Mouse (Mus musculus): ENCODE results near the gene Adamts1. TPM values are rescaled to one million over a fixed set of nuclear protein-coding genes. Genes with fewer than 3 reads are reported as not detected.
A peak's percentile ranks its signal among the peaks of the same experiment; 100 is the strongest.

Adamts1 gene
- polyA plus RNA-seq, 1 experiment from 2014 or later: 14.7 TPM

DNA sequence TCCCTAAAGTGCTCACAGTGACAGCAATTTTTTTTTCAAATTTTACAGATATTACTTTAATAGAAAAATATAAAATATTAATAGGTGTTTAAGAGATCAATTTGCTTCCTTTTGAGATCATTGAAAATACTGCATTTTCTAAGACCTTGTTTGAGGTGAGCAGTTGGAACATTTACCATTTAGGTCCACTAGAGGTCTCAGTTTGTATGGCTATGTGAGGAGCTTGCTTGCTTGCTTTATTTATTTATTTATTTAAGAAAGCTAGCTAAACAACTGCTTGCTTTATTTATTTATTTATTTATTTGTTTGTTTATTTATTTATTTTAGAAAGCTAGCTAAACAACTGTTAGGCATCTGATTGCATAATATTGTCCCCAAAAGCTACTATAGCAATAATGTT is 23.1 kb downstream of the Adamts1 start:
- Histone ChIP-seq H3K36me3 (ENCODE audit: control insufficient read depth, insufficient read depth, low read length) (no peaks in the 10 kb centered on the region), H3K4me1 (ENCODE audit: control insufficient read depth, insufficient read depth, low read depth, low read length) (no peaks in the 10 kb centered on the region), H3K27ac (ENCODE audit: low read depth, low read length) (no peak overlapping the region), H3K4me2 (ENCODE audit: low read length) (no peak overlapping the region), H3K9ac (ENCODE audit: low read depth, low read length) (no peak overlapping the region), H3K27me3 (replicated peaks; ENCODE audit: control insufficient read depth, insufficient read depth, low read length) (no peaks in the 10 kb centered on the region), H3K9me3 (ENCODE audit: control insufficient read depth, low read length) (no peaks in the 10 kb centered on the region), H3K4me3 (ENCODE audit: low read length) (no peak overlapping the region)
- ATAC-seq: peak; percentile 84

GRCm38 (mm10) chr16:85772272-85772671 is 30.6 kb downstream of the Adamts1 start:
- H3K9ac ChIP-seq (ENCODE audit: low read depth, low read length): no peak overlapping the region
- no peak overlapping the region for H3K4me3 ChIP-seq (ENCODE audit: low read length)
- no peak overlapping the region for H3K27ac ChIP-seq (ENCODE audit: low read depth, low read length)
- 71% methylated on average over 3 of the region's 3 CpGs for WGBS
- no peaks in the 10 kb centered on the region for H3K9me3 ChIP-seq (ENCODE audit: control insufficient read depth, low read length)
- H3K4me2 ChIP-seq (ENCODE audit: low read length): no peak overlapping the region
- peak; percentile 50 for ATAC-seq
- no peaks in the 10 kb centered on the region for H3K27me3 ChIP-seq (replicated peaks; ENCODE audit: control insufficient read depth, insufficient read depth, low read length)
- H3K36me3 ChIP-seq (ENCODE audit: control insufficient read depth, insufficient read depth, low read length): no peaks in the 10 kb centered on the region
- no peaks in the 10 kb centered on the region for H3K4me1 ChIP-seq (ENCODE audit: control insufficient read depth, insufficient read depth, low read depth, low read length)

DNA sequence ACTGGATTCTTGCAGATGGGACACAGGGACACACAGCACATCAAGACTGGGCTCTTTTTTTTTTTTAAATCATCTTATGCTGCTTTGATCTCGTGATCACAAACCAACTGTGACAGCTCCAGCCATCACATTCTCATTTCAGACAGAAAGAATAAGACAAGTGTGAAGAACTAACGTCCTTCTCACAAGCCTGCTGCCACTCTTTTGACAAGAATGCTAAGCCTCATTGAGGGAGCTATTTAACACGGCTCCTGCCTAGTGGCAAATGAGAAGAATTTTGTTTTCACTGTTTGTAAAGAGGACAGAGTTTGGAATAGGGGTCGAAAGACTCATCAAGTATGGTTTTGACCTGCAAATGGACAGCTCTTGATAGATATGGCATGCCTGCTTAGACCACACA is 35.6 kb downstream of the Adamts1 start:
- H3K27ac ChIP-seq (ENCODE audit: low read depth, low read length): no peak overlapping the region
- no peak overlapping the region for H3K9ac ChIP-seq (ENCODE audit: low read depth, low read length)
- H3K36me3 ChIP-seq (ENCODE audit: control insufficient read depth, insufficient read depth, low read length): no peaks in the 10 kb centered on the region
- ATAC-seq: no peak
- no peaks in the 10 kb centered on the region for H3K9me3 ChIP-seq (ENCODE audit: control insufficient read depth, low read length)
- H3K4me1 ChIP-seq (ENCODE audit: control insufficient read depth, insufficient read depth, low read depth, low read length): no peaks in the 10 kb centered on the region
- H3K4me3 ChIP-seq (ENCODE audit: low read length): no peak overlapping the region
- no peak overlapping the region for H3K4me2 ChIP-seq (ENCODE audit: low read length)
- WGBS: 43% methylated on average over 4 of the region's 4 CpGs
- no peaks in the 10 kb centered on the region for H3K27me3 ChIP-seq (replicated peaks; ENCODE audit: control insufficient read depth, insufficient read depth, low read length)

GRCm38 (mm10) chr16:85765697-85766096 is 37.2 kb downstream of the Adamts1 start:
- no peaks in the 10 kb centered on the region for H3K36me3 ChIP-seq (ENCODE audit: control insufficient read depth, insufficient read depth, low read length)
- H3K4me1 ChIP-seq (ENCODE audit: control insufficient read depth, insufficient read depth, low read depth, low read length): no peaks in the 10 kb centered on the region
- H3K4me3 ChIP-seq (ENCODE audit: low read length): no peak overlapping the region
- no peak overlapping the region for H3K27ac ChIP-seq (ENCODE audit: low read depth, low read length)
- ATAC-seq: no peak
- no peak overlapping the region for H3K4me2 ChIP-seq (ENCODE audit: low read length)
- 70% methylated on average over 8 of the region's 8 CpGs for WGBS
- H3K27me3 ChIP-seq (replicated peaks; ENCODE audit: control insufficient read depth, insufficient read depth, low read length): no peaks in the 10 kb centered on the region
- H3K9me3 ChIP-seq (ENCODE audit: control insufficient read depth, low read length): no peaks in the 10 kb centered on the region
- no peak overlapping the region for H3K9ac ChIP-seq (ENCODE audit: low read depth, low read length)

DNA sequence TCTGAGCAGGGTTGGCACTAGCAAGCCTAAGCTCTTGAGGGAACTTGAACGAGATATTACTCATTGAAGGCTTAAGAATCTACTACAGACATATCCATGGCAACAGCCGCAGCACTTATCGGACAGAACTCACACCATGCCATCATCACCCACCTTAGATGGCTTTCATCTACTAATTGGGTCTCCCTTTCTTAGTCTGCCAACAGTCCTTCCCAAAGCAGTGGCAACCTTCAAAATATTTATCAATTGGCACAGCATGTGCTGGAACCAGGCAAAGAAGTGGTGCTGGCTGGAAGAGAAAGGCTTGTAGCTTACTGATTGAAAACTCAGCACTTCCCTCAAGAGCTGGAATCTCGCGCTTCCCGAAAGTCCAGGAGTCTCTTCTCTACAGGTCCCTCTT is 37.7 kb downstream of the Adamts1 start:
- H3K9me3 ChIP-seq (ENCODE audit: control insufficient read depth, low read length): no peaks in the 10 kb centered on the region
- 72% methylated on average over 6 of the region's 6 CpGs for WGBS
- H3K9ac ChIP-seq (ENCODE audit: low read depth, low read length): no peak overlapping the region
- no peaks in the 10 kb centered on the region for H3K4me1 ChIP-seq (ENCODE audit: control insufficient read depth, insufficient read depth, low read depth, low read length)
- no peaks in the 10 kb centered on the region for H3K27me3 ChIP-seq (replicated peaks; ENCODE audit: control insufficient read depth, insufficient read depth, low read length)
- H3K27ac ChIP-seq (ENCODE audit: low read depth, low read length): no peak overlapping the region
- H3K36me3 ChIP-seq (ENCODE audit: control insufficient read depth, insufficient read depth, low read length): no peaks in the 10 kb centered on the region
- H3K4me3 ChIP-seq (ENCODE audit: low read length): no peak overlapping the region
- no peak for ATAC-seq
- no peak overlapping the region for H3K4me2 ChIP-seq (ENCODE audit: low read length)

DNA sequence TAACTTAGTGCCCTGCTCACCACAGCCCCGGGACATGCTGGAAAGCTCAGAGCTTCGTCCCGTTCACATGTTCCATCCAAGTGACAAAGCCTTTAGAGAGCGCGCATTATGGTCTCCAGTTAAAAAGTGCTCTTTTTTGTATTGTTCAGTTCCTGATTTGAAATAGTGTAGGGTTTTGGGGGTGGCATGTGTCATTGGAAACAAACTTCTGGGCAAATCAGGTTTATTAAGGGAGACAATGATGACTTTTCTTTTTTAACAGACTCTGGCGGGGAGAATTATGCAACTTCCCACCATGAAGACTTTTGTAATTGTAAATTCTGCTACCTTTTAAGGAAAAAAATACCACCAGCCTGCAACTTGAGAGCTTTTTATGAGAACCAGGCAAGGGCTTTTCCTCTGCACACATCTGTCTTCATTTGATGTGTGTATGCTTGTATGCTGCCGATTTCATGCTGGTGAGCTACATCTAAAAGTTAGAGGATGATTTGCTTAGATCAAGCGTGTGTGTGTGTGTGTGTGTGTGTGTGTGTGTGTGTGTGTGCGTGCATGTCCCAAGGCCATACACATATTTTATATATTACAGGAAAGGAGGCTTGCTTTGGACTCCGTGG is 40.8 kb downstream of the Adamts1 start:
- H3K9ac ChIP-seq (ENCODE audit: low read depth, low read length): no peak overlapping the region
- no peaks in the 10 kb centered on the region for H3K27me3 ChIP-seq (replicated peaks; ENCODE audit: control insufficient read depth, insufficient read depth, low read length)
- no peaks in the 10 kb centered on the region for H3K9me3 ChIP-seq (ENCODE audit: control insufficient read depth, low read length)
- H3K4me1 ChIP-seq (ENCODE audit: control insufficient read depth, insufficient read depth, low read depth, low read length): no peaks in the 10 kb centered on the region
- H3K4me3 ChIP-seq (ENCODE audit: low read length): no peak overlapping the region
- no peak overlapping the region for H3K4me2 ChIP-seq (ENCODE audit: low read length)
- no peaks in the 10 kb centered on the region for H3K36me3 ChIP-seq (ENCODE audit: control insufficient read depth, insufficient read depth, low read length)
- no peak overlapping the region for H3K27ac ChIP-seq (ENCODE audit: low read depth, low read length)
- no peak for ATAC-seq
- 89% methylated on average over 10 of the region's 10 CpGs for WGBS

GRCm38 (mm10) chr16:85760961-85761580 is 41.8 kb downstream of the Adamts1 start:
- WGBS: 81% methylated on average over 7 of the region's 7 CpGs
- no peaks in the 10 kb centered on the region for H3K4me1 ChIP-seq (ENCODE audit: control insufficient read depth, insufficient read depth, low read depth, low read length)
- ATAC-seq: no peak

DNA sequence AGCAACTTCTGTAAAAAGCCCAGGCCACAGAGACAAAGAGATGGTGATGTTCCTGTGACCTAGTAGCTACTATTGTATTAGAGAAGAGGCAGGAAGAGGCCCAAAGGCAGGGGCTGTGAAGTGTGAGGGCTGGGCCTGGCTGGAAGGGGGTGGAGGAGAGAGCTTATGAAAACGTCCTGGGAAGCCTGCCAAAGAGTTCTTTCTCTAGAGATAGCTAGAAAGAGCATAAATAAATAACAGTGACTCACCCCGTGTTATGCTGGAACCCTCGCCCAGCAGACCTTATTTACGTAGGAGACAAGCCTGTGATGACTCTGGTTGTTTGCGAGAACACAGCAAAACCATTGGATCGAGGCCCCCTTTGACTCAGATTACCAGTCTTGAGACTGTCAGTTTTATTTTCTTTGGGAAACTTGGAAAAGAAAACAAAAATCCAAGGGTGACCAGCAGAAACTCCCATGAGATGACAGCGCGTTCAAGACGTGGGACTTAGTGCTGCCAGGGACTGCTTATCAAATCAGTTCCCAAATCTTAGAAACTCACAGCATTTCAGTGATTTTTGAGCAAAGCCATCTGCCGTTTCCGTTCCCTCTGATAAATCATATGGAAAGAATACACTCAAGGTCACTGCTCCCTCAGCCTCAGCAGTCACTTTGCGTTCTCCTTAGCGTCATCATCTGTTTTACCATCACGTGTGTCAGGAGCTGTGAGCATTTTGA is 46.7 kb downstream of the Adamts1 start:
- WGBS: 54% methylated on average over 14 of the region's 14 CpGs
- no peak overlapping the region for H3K27ac ChIP-seq (ENCODE audit: low read depth, low read length)
- ATAC-seq: peak; percentile 79
- H3K27me3 ChIP-seq (replicated peaks; ENCODE audit: control insufficient read depth, insufficient read depth, low read length): no peaks in the 10 kb centered on the region
- no peaks in the 10 kb centered on the region for H3K9me3 ChIP-seq (ENCODE audit: control insufficient read depth, low read length)
- no peak overlapping the region for H3K4me2 ChIP-seq (ENCODE audit: low read length)
- H3K9ac ChIP-seq (ENCODE audit: low read depth, low read length): no peak overlapping the region
- H3K4me3 ChIP-seq (ENCODE audit: low read length): no peak overlapping the region
- H3K36me3 ChIP-seq (ENCODE audit: control insufficient read depth, insufficient read depth, low read length): no peaks in the 10 kb centered on the region
- no peaks in the 10 kb centered on the region for H3K4me1 ChIP-seq (ENCODE audit: control insufficient read depth, insufficient read depth, low read depth, low read length)

More at GRCm38 (mm10) chr16:85760961-85761580, 41.8 kb downstream of the Adamts1 start:
- H3K36me3 ChIP-seq (ENCODE audit: control insufficient read depth, insufficient read depth, low read length): no peaks in the 10 kb centered on the region
- H3K9me3 ChIP-seq (ENCODE audit: control insufficient read depth, low read length): no peaks in the 10 kb centered on the region
- H3K4me3 ChIP-seq (ENCODE audit: low read length): no peak overlapping the region
- no peak overlapping the region for H3K27ac ChIP-seq (ENCODE audit: low read depth, low read length)
- H3K9ac ChIP-seq (ENCODE audit: low read depth, low read length): no peak overlapping the region
- H3K27me3 ChIP-seq (replicated peaks; ENCODE audit: control insufficient read depth, insufficient read depth, low read length): no peaks in the 10 kb centered on the region
- no peak overlapping the region for H3K4me2 ChIP-seq (ENCODE audit: low read length)

- Histone ChIP-seq H3K4me1 (ENCODE audit: control insufficient read depth, insufficient read depth, low read depth, low read length) (peaks cover 3% of the 10 kb centered on the region; the same call in 1 of the 2 replicates), H3K4me2 (ENCODE audit: low read length) (no peak overlapping the region), H3K27ac (ENCODE audit: low read depth, low read length) (no peak overlapping the region), H3K9ac (ENCODE audit: low read depth, low read length) (no peak overlapping the region), H3K27me3 (replicated peaks; ENCODE audit: control insufficient read depth, insufficient read depth, low read length) (no peaks in the 10 kb centered on the region), H3K36me3 (ENCODE audit: control insufficient read depth, insufficient read depth, low read length) (no peaks in the 10 kb centered on the region), H3K9me3 (ENCODE audit: control insufficient read depth, low read length) (no peaks in the 10 kb centered on the region), H3K4me3 (ENCODE audit: low read length) (no peak overlapping the region)
- WGBS: 69% methylated on average over 6 of the region's 6 CpGs
- ATAC-seq: no peak
Observed at GRCm38 (mm10) chr16:85749335-85749734, 53.6 kb downstream of the Adamts1 start.

All from hindbrain, embryonic 16.5 days (tissue).